Mouse (Mus musculus): ENCODE measurements around the gene Rps27rt. TPM values are rescaled to one million over a fixed set of nuclear protein-coding genes. Genes with fewer than 3 reads are reported as not detected.

Rps27rt gene
- polyA plus RNA-seq, 1 experiment from 2014 or later, result 524 TPM

DNA sequence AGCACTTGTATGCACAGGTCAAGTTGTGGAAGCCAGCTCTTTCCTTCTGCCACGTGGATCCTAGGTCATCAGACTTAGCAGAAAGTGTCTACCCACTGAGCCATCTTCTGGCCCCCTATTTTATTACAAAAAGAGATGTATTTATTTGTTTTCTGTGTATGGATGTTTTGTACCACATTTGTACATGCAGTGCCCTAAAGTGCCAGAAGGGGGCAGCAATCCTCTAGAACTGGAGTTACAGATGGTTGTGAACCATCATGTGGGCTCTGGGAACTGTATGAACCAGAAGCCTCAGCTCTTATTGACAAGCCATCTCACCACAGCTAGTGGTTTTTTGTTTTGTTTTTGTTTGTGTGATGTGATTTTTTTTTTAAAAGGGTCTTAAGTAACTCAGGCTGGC lies 29.7 kb downstream of the Rps27rt start:
- Histone ChIP-seq H3K27ac (no peak overlapping the region), H3K4me1 (replicated peaks) (peaks cover 12% of the 10 kb centered on the region), H3K4me3 (replicated peaks) (no peak overlapping the region), H3K4me2 (no peak overlapping the region), H3K36me3 (no peaks in the 10 kb centered on the region), H3K9ac (replicated peaks) (no peak overlapping the region), H3K9me3 (no peaks in the 10 kb centered on the region), H3K27me3 (no peaks in the 10 kb centered on the region)
- 43% methylated on average over 1 of the region's 1 CpGs for WGBS
- no peak for ATAC-seq (ENCODE audit: insufficient number of reproducible peaks, insufficient read depth, low FRiP score, low TSS enrichment, low read depth)

DNA sequence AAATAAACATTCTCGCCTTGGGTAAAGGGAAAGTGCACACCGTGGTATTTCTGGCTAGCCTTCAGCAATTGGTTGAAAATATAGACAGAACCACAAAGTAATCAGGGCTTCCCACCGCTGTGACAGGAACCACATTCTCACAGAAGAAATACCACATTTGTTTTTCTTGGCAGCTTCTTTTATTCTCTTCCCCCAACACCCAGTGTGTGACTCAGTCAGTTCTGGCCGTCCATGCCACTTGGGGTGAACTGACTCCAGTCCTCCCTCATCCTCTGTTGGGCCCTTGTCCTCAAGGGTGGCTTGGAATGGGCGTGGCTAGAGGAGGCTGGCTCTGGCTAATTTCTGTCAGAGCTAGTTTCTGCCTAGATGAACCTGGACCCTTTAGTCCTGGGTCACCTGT lies 34.1 kb downstream of the Rps27rt start:
- no peaks in the 10 kb centered on the region for H3K36me3 ChIP-seq
- H3K4me3 ChIP-seq (replicated peaks), result no peak overlapping the region
- H3K4me1 ChIP-seq (replicated peaks), result peaks cover 12% of the 10 kb centered on the region
- WGBS, result 70% methylated on average over 5 of the region's 5 CpGs
- H3K4me2 ChIP-seq, result no peak overlapping the region
- no peak for ATAC-seq (ENCODE audit: insufficient number of reproducible peaks, insufficient read depth, low FRiP score, low TSS enrichment, low read depth)
- H3K27me3 ChIP-seq, result no peaks in the 10 kb centered on the region
- H3K9me3 ChIP-seq, result no peaks in the 10 kb centered on the region
- H3K27ac ChIP-seq, result no peak overlapping the region
- no peak overlapping the region for H3K9ac ChIP-seq (replicated peaks)

DNA sequence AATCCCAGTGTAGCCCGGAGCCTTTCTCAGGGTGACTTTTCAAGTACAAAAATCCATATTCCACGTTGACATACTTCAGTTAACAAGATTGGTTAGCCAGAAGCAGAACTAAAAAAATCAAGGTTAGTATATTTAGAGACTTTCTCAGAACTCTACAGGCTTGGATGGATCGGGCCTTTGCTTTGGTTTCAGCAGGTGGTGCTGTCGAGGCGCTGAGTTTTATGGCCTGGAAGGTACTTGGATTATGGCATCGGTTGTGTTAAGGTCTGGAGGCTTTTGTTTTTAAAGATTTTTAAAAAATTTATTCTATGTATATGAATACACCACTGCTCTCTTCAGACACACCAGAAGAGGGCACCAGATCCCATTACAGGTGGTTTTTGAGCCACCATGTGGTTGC lies 37.0 kb downstream of the Rps27rt start:
- Histone ChIP-seq H3K27me3 (no peaks in the 10 kb centered on the region), H3K9me3 (no peaks in the 10 kb centered on the region), H3K4me2 (no peak overlapping the region), H3K9ac (replicated peaks) (no peak overlapping the region), H3K27ac (no peak overlapping the region), H3K36me3 (no peaks in the 10 kb centered on the region), H3K4me3 (replicated peaks) (no peak overlapping the region), H3K4me1 (replicated peaks) (peaks cover 14% of the 10 kb centered on the region)
- ATAC-seq (ENCODE audit: insufficient number of reproducible peaks, insufficient read depth, low FRiP score, low TSS enrichment, low read depth), result no peak
- 84% methylated on average over 6 of the region's 6 CpGs for WGBS

DNA sequence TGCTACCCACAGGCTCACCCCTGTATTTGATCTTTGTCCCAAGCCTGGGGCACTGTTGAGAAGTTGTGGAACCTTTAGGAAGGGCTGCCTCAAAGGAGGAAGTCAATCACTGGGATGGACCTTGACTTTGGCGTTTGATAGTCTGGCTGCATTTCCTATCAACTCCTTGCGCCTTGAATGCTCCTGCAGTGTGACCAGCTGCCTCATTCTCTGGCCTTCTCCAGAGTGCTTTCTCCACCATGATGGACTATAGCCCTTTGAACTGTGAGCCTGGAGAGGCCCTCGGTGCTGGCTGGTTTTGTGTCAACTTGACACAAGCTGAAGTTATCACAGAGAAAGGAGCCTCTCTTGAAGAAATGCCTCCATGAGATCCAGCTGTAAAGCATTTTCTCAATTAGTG lies 37.9 kb downstream of the Rps27rt start:
- Histone ChIP-seq H3K27me3 (no peaks in the 10 kb centered on the region), H3K4me2 (no peak overlapping the region), H3K9me3 (no peaks in the 10 kb centered on the region), H3K4me1 (replicated peaks) (peaks cover 10% of the 10 kb centered on the region), H3K27ac (no peak overlapping the region), H3K9ac (replicated peaks) (no peak overlapping the region), H3K4me3 (replicated peaks) (no peak overlapping the region), H3K36me3 (no peaks in the 10 kb centered on the region)
- ATAC-seq (ENCODE audit: insufficient number of reproducible peaks, insufficient read depth, low FRiP score, low TSS enrichment, low read depth), result no peak
- 90% methylated on average over 3 of the region's 3 CpGs for WGBS

DNA sequence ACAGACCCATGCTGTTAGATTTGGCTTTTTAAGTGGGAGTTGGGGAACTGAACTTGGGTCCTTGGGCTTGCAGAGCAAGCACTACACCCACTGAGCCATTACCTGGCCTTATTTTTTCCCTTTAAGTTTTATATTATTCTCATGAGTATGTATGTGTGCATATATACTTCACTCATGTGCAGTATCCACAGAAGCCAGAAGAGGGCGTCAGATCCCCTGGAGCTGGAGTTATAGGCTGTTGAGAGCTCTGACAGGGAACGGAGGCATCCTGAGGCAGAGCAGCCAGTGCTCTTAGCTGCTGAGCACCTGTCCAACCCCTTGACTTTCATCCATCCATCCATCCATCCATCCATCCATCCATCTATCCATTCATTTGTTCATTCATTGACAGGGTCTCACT lies 45.9 kb downstream of the Rps27rt start:
- Histone ChIP-seq H3K4me1 (replicated peaks) (peaks cover 22% of the 10 kb centered on the region), H3K4me2 (no peak overlapping the region), H3K9me3 (no peaks in the 10 kb centered on the region), H3K4me3 (replicated peaks) (no peak overlapping the region), H3K27ac (no peak overlapping the region), H3K36me3 (no peaks in the 10 kb centered on the region), H3K9ac (replicated peaks) (no peak overlapping the region), H3K27me3 (peaks cover 6% of the 10 kb centered on the region; the same call in 1 of the 2 replicates)
- ATAC-seq (ENCODE audit: insufficient number of reproducible peaks, insufficient read depth, low FRiP score, low TSS enrichment, low read depth), result no peak
- 68% methylated on average over 2 of the region's 2 CpGs for WGBS

DNA sequence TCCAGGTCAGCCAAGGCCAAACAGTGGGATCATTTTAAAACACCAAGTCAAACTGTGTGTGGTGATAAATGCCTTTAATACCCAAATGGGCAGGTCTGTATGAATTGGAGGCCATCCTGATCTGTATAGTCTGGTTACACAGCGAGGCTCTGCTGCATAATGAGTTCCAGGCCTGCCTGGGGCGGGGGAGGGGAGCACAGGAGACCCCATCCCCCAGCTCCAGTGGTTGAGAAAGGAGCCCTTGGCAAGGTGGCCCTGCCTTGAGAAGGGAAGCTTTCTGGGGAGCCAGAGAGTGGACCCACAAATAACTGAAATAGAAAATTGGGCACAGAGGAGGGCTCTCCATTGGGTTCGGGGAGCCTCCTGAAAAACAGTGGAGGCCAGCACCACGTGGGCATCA lies 47.2 kb downstream of the Rps27rt start:
- no peak for ATAC-seq (ENCODE audit: insufficient number of reproducible peaks, insufficient read depth, low FRiP score, low TSS enrichment, low read depth)

DNA sequence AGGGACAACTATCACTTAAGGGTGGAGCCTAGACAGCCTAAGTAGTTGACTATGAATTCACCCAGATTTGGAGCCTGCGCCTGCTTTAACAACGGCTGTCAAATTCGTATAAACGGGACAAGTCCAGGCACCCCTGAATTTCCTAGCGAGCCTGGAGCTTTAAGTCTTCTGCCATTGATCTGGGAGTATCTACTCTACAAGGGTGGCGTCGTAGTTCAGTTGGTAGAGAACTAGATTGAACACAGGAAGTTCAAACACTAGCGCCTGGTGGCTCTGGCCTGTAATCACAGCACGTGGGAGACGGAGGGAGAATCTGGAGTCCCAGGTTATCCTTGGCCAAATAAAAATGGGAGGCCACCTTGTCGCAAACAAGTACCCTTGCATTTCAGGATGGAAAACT lies 48.3 kb downstream of the Rps27rt start:
- peak; percentile 8; the same call in 1 of the 2 replicates for ATAC-seq (ENCODE audit: insufficient number of reproducible peaks, insufficient read depth, low FRiP score, low TSS enrichment, low read depth)
- H3K9ac ChIP-seq (replicated peaks), result peak overlapping the region; percentile 62; the same call in 1 of the 2 replicates
- H3K27me3 ChIP-seq, result peaks cover 6% of the 10 kb centered on the region; the same call in 1 of the 2 replicates
- no peaks in the 10 kb centered on the region for H3K9me3 ChIP-seq
- peaks cover 16% of the 10 kb centered on the region for H3K4me1 ChIP-seq (replicated peaks)
- WGBS, result 63% methylated on average over 11 of the region's 11 CpGs
- peak overlapping the region; percentile 86 for H3K4me2 ChIP-seq
- H3K27ac ChIP-seq, result 0 out of 2 replicates have a peak overlapping the region, but pooled peaks have one; percentile 35
- H3K36me3 ChIP-seq, result no peaks in the 10 kb centered on the region
- peak overlapping the region; percentile 71 for H3K4me3 ChIP-seq (replicated peaks)

More for the DNA sequence above, 47.2 kb downstream of the Rps27rt start:
- no peaks in the 10 kb centered on the region for H3K9me3 ChIP-seq
- no peak overlapping the region for H3K27ac ChIP-seq
- H3K36me3 ChIP-seq, result no peaks in the 10 kb centered on the region
- H3K9ac ChIP-seq (replicated peaks), result no peak overlapping the region
- 56% methylated on average over 4 of the region's 4 CpGs for WGBS
- peaks cover 6% of the 10 kb centered on the region; the same call in 1 of the 2 replicates for H3K27me3 ChIP-seq
- no peak overlapping the region for H3K4me3 ChIP-seq (replicated peaks)
- peaks cover 16% of the 10 kb centered on the region for H3K4me1 ChIP-seq (replicated peaks)
- no peak overlapping the region for H3K4me2 ChIP-seq

DNA sequence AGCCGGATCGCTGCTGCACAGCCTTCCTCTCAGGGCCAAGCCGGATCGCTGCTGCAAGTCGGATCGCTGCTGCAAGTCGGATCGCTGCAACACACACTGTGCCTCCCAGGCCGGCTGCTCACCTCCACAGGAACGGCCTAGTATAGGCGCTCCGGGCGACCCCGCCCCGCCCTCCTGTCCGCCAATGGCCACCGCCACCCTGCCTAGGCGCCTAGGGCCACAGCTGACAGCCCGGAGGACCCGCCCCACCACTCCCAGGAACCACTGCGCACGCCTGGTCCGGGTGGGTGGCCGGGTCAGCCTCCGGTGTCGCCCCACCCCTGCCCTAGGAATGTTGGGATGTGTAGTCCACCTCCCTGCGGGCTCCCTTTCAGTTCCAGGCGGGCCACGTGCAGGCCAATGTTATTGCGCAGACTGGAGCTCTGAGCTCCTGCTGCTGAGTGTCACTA lies 48.8 kb downstream of the Rps27rt start, which contains the start of gene Gpd1l:
TSS of gene Gpd1l (minus strand) at position 265 of the 449 bp plus-strand sequence.
- Histone ChIP-seq H3K9me3 (no peaks in the 10 kb centered on the region), H3K4me1 (replicated peaks) (peaks cover 16% of the 10 kb centered on the region), H3K4me3 (replicated peaks) (peak within 1 kb of the TSS; percentile 71), H3K4me2 (peak within 1 kb of the TSS; percentile 86), H3K27ac (peak within 1 kb of the TSS; percentile 59), H3K36me3 (no peaks in the 10 kb centered on the region), H3K27me3 (peaks cover 6% of the 10 kb centered on the region; the same call in 1 of the 2 replicates), H3K9ac (replicated peaks) (peak within 1 kb of the TSS; percentile 62)
- ATAC-seq (ENCODE audit: insufficient number of reproducible peaks, insufficient read depth, low FRiP score, low TSS enrichment, low read depth), result peak; percentile 97
- under 1% methylated on average over 30 of the region's 30 CpGs for WGBS

DNA sequence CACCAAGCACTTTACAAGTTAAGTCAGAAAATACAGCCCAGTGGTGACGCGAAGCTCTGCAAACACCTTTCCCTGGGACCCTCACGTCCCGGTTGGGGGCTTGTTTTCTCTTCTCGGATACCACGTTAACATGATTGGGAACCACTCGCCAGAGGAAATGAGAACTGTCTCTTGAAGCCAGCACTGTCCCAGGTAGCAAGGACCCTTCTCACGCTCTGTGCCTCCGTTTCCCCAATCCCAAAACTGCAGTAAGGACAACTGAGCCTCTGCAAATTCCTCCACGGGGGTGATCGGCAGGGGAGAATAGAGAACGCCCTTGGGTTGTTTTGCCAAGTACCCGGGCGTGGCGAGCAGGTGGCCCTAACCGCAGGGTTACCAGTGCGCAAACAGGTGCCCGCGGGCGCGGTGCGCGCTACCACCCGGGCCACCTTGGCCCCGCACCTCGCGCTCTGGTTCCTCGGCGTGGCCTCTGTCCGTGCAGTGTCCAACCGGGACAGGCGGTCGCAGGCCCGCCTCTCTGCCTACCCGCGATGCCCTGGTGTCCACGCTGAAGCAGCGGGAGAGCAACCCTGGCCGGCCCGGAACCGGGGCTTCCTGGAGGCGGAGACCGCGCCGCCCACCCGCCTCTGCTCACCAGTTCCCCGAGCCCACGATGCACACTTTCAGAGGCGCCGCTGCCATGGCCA lies 49.4 kb downstream of the Rps27rt start:
- ATAC-seq (ENCODE audit: insufficient number of reproducible peaks, insufficient read depth, low FRiP score, low TSS enrichment, low read depth), result peak; percentile 31
- Histone ChIP-seq H3K4me2 (peak overlapping the region; percentile 86), H3K36me3 (no peaks in the 10 kb centered on the region), H3K4me1 (replicated peaks) (peaks cover 16% of the 10 kb centered on the region), H3K4me3 (replicated peaks) (peak overlapping the region; percentile 71), H3K9ac (replicated peaks) (peak overlapping the region; percentile 62), H3K9me3 (no peaks in the 10 kb centered on the region), H3K27ac (peak overlapping the region; percentile 59), H3K27me3 (peaks cover 6% of the 10 kb centered on the region; the same call in 1 of the 2 replicates)
- WGBS, result under 1% methylated on average over 48 of the region's 50 CpGs

DNA sequence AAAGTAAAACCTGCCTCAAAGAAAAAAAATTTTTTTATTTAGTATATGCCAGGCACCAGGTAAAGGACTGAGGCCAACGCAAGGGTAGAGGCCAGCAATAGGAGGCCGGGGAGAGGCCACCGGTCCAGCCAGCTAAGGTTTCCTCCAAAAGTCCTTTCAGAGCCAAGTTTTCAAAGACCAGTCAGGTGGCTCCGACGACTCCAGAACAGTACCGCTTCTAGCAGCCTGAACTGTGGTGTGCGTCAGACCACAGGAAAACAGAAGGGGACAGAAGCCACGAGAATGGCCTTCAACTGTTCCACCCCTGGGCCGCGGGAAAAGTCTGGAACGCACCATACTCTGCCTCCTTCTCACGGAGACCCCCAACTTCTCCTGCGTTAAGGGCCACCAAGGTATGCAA lies 49.9 kb downstream of the Rps27rt start:
- peak overlapping the region; percentile 71 for H3K4me3 ChIP-seq (replicated peaks)

More for the DNA sequence above, 49.9 kb downstream of the Rps27rt start:
- 19% methylated on average over 13 of the region's 13 CpGs for WGBS
- H3K4me2 ChIP-seq, result peak overlapping the region; percentile 86
- H3K9me3 ChIP-seq, result no peaks in the 10 kb centered on the region
- ATAC-seq (ENCODE audit: insufficient number of reproducible peaks, insufficient read depth, low FRiP score, low TSS enrichment, low read depth), result no peak
- H3K36me3 ChIP-seq, result no peaks in the 10 kb centered on the region
- peak overlapping the region; percentile 62; the same call in 1 of the 2 replicates for H3K9ac ChIP-seq (replicated peaks)
- H3K27ac ChIP-seq, result no peak overlapping the region
- H3K4me1 ChIP-seq (replicated peaks), result peaks cover 16% of the 10 kb centered on the region
- H3K27me3 ChIP-seq, result peaks cover 6% of the 10 kb centered on the region; the same call in 1 of the 2 replicates
